Mouse (Mus musculus) stomach, postnatal 0 days (tissue): ENCODE data around the gene Insyn1.

Experiments used
- CTCF ChIP-seq: IDR thresholded peaks from 2 replicates; pipeline ENCODE4 v1.5.1; 2016; ENCODE audit warnings: antibody characterized with exemption, low read depth, mild to moderate bottlenecking, moderate library complexity
- EP300 ChIP-seq: optimal IDR thresholded peaks from 2 replicates; pipeline ENCODE3; 2016; ENCODE audit warnings: antibody characterized with exemption

DNA sequence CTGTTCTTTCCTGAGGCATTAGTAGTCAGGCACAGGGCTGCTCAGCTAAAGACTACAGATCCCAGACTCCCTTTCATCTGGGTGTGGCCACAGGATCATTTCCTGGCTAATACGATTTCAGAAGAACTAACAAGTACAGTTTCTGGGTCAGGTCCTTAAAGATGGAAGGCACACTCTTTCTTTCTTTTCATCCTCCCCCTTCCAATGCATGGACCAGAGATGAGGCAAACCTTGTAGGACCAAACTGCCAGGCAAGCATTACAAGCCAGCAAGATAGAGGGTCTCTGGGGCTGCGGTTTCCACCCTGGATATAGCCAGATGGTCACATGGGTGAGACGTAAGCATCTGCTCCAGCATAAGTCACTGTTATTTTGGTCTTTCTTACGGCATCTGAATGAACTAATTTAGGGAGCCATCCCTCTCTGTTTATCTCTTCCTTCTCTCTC is 56.5 kb downstream of the Insyn1 start:
- TF ChIP-seq CTCF: no peak
- no peak for TF ChIP-seq EP300
